Comparison of ENCODE assay signal across 7 mouse cellular contexts in the genomic region with DNA sequence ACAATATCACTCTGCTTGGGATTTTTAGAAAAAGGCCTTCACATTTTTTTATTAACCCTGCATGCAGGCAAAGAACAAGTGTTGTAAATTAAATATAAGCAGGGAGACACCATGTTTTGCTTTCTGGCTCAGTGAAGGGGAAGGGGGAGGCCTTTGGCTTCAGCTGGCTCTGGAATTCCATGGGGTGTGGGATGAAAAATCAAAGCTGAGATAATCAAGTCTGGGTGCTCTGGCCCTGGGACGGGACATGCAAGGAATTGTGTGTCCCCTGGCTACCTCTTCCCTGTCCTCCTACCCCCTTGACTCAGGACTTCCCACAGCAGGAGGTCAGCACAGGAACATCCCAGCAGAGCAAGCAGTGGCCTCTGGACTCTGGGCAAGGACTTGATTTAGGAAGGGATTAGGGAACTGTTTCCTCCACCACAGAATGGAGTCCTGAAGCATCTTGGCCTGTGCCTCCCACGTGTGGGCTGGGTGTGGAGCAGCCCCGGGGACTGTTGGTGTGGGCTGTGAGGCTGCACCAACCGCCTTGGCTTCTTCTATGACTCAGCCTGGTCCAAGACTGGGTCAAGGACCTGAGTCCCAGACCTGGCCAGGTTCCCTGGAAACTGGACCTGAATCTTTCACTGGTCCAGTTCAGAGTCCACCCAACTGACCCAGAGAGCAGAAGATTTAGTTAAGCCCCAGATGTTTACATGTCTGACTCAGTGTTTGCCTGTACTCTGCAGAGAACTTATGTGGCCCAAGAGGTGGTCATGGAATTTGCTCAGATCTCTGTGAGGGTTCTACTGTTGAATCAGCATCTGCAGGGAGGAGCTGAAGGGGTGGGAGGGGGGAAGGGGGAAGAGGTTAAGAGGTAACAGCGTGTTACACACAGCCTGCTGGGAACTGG.
DNase-seq lines count a peak whose midpoint lies in the region; ATAC-seq lines count a peak whose summit lies in the region.

No protein-coding gene starts in this region.

- no peaks in the 10 kb centered on the region for H3K36me3 ChIP-seq in intestine, embryonic 14.5 days (ENCODE audit: control insufficient read depth, insufficient read depth, low read length)
- H3K36me3 ChIP-seq in lung, embryonic 16.5 days (ENCODE audit: control insufficient read depth, insufficient read depth, low read length), result no peaks in the 10 kb centered on the region

- no peaks in the 10 kb centered on the region for H3K27me3 ChIP-seq in intestine, embryonic 14.5 days (replicated peaks; ENCODE audit: control insufficient read depth, insufficient read depth, low read length)
- H3K27me3 ChIP-seq in lung, embryonic 16.5 days (ENCODE audit: control insufficient read depth, insufficient read depth, low read depth, low read length), result no peaks in the 10 kb centered on the region

- H3K4me3 ChIP-seq in intestine, embryonic 14.5 days (ENCODE audit: low read depth, low read length), result no peak overlapping the region
- no peak overlapping the region for H3K4me3 ChIP-seq in lung, embryonic 16.5 days (ENCODE audit: low read length)

- intact Hi-C loops in left cerebral cortex, postnatal 4 days (cut with DNase I), result no loop called here

- no peak overlapping the region for H3K9ac ChIP-seq in intestine, embryonic 14.5 days (ENCODE audit: low read length)
- no peak overlapping the region for H3K9ac ChIP-seq in lung, embryonic 16.5 days (ENCODE audit: low read length)

- WGBS in intestine, embryonic 14.5 days, result 23% methylated on average over 5 of the region's 5 CpGs
- 19% methylated on average over 5 of the region's 5 CpGs for WGBS in lung, embryonic 16.5 days

- H3K4me1 ChIP-seq in intestine, embryonic 14.5 days (replicated peaks; ENCODE audit: control insufficient read depth, insufficient read depth, low read length), result peaks cover 17% of the 10 kb centered on the region
- H3K4me1 ChIP-seq in lung, embryonic 16.5 days (replicated peaks; ENCODE audit: control insufficient read depth, insufficient read depth, low read length), result peaks cover 19% of the 10 kb centered on the region

- 0 out of 2 replicates have a peak, but pooled peaks cover 3% of the 10 kb centered on the region for H3K9me3 ChIP-seq in intestine, embryonic 14.5 days (ENCODE audit: control insufficient read depth, low read length)
- H3K9me3 ChIP-seq in lung, embryonic 16.5 days (ENCODE audit: control insufficient read depth, low read length), result peaks cover 4% of the 10 kb centered on the region; the same call in 1 of the 2 replicates

- H3K27ac ChIP-seq in intestine, embryonic 14.5 days (ENCODE audit: low read depth), result peak overlapping the region; percentile 60
- peak overlapping the region; percentile 79 for H3K27ac ChIP-seq in lung, embryonic 16.5 days (ENCODE audit: low read length)

- DNase-seq in 3T3-L1 (ENCODE audit: low read depth, low spot score) (peak; percentile 99), NIH3T3 (ENCODE audit: low read depth) (peak; percentile 98)
- DNase-seq in intestine, embryonic 14.5 days (ENCODE audit: low spot score), result no peak
- DNase-seq in embryo, embryonic 11 days, result no peak
- DNase-seq in left cerebral cortex, postnatal 4 days, result no peak

- ATAC-seq in intestine, embryonic 14.5 days (replicated peaks; ENCODE audit: low FRiP score, low TSS enrichment, low read depth), result peak; percentile 48; the same call in 1 of the 2 replicates
- peak; percentile 63 for ATAC-seq in lung, embryonic 16.5 days (ENCODE audit: low read depth)
- no peak for ATAC-seq in activated CD4-positive, CD25-positive, alpha-beta regulatory T cell, adult 4 months

- no peak overlapping the region for H3K4me2 ChIP-seq in intestine, embryonic 14.5 days (ENCODE audit: low read length)
- no peak overlapping the region for H3K4me2 ChIP-seq in lung, embryonic 16.5 days (ENCODE audit: low read depth, low read length)

Comparison
In these comparisons a context has a peak if more than half of its experiments do, and no peak if none do; other contexts are left out.
1. DNase-seq: peak in 3T3-L1 (single experiment) and NIH3T3 (single experiment); none in intestine, embryonic 14.5 days (single experiment), embryo, embryonic 11 days (single experiment) and left cerebral cortex, postnatal 4 days (single experiment).